Mouse (Mus musculus) heart, postnatal 10 days (tissue): ENCODE measurements around the gene Dlx1. TPM values are rescaled to one million over a fixed set of nuclear protein-coding genes. Genes with fewer than 3 reads are reported as not detected.

ENCODE experiments used
- DNase-seq, 2 experiments: peaks; one replicate each; pipeline ENCODE4 v3.0.0; 2021
- intact Hi-C: fragments of 180-260 bp; cut with DNase I; formaldehyde crosslinking; loops from one replicate; pipeline ENCODE4 v1.15.1; 2025
- total RNA-seq, 2 experiments: library from RNA; stranded (reverse); gene quantifications; 2 replicates each; pipeline ENCODE4 v1.2.3; 2021

The Dlx1 gene
- total RNA-seq, 2 experiments from 2014 or later = 0.48 TPM; not detected in 1

DNA sequence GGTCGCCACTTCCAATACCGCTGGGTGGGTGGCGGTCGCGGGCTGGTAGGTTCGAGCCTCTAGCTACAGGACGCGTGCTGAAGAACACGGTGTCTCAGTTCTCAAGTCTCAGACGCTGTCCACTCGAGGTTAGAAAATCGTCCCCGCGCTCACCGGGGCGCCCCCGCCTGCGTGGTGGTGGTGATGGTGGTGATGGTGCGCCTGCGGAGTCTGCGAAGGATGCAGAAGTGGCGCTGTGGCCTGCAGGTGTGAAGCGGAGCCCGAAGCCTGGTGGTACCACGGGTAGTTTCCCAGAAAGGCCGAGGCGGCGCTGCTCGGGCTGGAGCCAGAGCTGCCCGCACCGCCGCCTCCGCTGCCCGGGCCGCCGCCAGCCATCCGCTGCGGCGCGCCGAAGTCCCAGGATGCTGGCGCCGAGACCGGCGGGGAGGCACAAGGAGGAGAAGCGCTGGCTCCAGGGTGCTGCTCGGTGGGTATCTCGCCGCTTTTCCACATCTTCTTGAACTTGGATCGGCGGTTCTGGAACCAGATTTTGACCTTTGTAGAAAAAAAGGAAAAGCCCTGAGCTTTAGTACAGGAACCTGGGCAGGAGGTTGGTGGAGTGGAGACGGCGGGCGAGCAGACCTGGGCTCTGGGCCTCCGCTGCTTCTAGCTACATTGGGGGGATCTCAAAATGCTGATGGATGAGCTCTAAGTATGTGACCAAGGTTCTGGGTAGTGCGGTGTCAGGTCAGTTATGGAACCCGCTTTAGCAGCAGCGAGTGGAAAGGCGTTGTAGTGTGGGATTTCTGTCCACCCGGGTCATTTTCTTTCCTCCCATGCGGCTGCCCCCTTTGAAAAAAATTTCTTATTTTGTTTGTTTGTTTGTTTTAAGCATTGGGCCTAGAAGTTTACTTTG, 16.7 kb downstream of the Dlx1 start:
- DNase-seq = peak; percentile 20 to 28
- intact Hi-C loops = loop anchor here (2.0 to 10.0 kb wide), 6 partner anchors 14 to 1733 kb away; partner anchors contain the start of gene Metap1d

DNA sequence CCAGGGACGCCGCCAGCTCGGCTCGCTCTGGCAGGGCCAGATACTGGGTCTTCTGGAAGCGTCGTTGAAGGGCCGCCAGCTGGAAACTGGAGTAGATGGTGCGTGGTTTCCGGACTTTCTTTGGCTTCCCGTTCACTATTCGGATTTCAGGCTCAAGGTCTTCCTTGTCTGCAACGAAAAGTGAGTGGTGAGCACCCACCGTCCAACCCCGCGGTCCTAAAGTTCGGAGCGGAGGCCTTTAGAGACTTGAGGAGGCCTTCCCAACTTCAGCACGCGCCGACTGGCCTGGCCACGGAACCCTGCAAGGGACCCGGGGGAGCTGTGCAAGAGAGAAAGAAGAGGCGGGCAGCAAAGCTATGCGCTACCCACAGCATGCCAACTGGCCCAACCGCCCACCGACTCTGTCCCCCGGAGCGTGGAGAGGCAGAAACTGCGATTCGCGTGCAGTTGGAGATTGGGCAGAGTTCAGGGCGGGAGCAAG, 17.5 kb downstream of the Dlx1 start:
- peak; percentile 53 to 57 for DNase-seq
- intact Hi-C loops = loop anchor here (2.0 to 10.0 kb wide), 5 partner anchors 15 to 321 kb away; partner anchors contain the start of gene Metap1d

DNA sequence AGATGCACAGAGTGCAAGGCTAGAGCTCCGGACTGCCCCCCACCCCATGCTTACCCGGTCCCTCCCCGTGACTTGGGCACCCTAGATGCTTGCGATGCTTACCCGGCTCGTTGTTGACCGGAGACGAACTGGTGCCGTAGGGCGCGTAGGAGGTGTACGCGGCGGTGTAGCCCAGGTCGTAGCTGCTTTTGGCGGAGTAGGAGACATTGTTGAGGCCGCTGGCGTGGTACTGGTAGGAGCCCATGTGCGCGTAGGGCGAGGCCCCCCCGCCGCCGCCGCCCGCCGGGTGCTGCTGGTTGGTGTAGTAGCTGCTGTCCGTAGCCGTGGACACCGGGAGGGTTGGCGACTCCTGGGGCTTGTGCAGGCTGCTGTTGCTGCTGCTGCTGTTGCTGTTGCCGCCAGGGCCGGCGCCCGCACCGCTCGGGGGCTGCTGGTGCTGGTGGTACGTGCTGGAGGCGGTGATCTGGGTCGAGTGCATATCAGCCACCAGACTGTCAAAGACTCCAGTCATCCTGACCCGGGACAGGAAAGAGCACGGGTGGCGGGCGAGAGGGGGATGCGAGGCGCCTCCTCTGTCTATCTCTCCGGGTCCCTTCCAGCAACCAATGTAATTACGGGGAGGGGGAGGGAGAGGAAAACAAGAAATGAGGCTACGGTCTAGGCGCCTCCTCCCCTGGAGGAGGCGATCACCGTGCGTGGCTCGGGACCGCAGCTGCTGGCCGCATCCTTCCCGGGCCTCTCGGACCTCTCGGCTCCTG, 18.1 kb downstream of the Dlx1 start:
- DNase-seq = peak; percentile 32 to 48
- intact Hi-C loops = loop anchor here (2.0 to 10.0 kb wide), 5 partner anchors 15 to 321 kb away; partner anchors contain the start of gene Metap1d

DNA sequence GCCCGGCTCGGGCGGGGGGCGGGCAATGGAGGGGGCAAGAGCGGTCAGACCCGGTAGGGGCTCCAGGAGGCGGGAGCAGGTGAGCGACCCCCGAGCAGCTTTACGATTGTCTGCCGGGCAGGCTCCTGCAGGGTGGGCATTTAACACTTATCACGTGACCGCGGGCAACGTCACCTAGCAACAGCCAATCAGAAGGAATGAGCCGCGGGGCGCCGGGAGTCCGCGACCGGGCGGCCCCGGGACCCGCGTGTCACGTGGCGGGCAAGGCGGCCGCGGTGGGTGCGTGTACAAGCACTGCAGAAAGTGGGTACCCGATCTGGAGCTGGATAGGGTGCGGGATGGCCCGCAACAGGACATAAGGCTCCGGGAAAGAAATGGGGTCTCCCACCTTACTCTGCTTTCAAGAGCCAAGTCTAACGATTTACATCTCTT, 18.7 kb downstream of the Dlx1 start, which contains the start of gene Dlx2:
Gene Dlx2 (minus strand): TSS at position 115 of the 432 bp plus-strand sequence.
- DNase-seq = peak in 1 of 2 experiments; percentile 8
- intact Hi-C loops = loop anchor here (5.0 to 10.0 kb wide), 4 partner anchors 94 to 322 kb away; partner anchors contain the start of gene Metap1d

DNA sequence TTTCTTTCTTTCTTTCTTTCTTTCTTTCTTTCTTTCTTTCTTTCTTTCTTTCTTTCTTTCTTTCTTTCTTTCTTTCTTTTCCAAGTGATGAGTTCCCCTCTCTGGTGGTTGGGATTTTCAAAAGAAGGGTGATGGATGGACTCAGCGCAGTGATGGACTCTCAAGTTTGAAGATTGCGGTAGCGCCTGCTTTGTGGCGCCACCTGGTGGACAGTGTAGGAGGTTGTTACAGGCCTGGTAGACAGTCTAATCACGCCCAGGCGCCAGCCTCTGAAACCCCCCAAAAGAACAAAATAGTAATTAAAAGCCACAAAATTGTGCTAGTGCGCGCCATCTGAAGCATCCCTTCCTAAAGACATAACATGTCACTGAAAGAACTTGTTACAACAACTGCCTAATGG, 19.9 kb downstream of the Dlx1 start:
- peak; percentile 69 to 87 for DNase-seq

DNA sequence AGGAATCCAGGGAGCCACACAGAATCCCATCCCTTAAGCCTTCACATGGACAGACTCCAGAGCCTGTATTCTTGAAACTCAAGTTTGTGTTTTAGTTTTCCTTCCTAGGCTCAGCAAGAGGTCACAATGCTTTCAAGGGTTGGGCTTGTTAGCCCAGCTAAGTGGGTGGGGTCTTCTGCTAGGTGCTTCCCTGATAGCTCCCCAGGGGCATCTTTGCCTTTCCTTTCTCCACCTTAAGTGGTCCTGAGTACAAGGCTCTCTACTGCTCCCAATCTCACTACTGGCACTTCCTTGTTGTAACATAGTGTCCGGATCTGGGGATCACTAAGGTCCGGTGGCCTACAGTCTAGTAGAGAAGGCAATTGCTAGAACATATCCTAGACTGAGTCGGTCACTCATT, 22.4 kb downstream of the Dlx1 start:
- no peak for DNase-seq
- intact Hi-C loops = no loop called here

More for the DNA sequence above, 19.9 kb downstream of the Dlx1 start:
- intact Hi-C loops = loop anchor here (2.0 to 10.0 kb wide), 5 partner anchors 96 to 391 kb away; partner anchors contain the start of gene Metap1d

DNA sequence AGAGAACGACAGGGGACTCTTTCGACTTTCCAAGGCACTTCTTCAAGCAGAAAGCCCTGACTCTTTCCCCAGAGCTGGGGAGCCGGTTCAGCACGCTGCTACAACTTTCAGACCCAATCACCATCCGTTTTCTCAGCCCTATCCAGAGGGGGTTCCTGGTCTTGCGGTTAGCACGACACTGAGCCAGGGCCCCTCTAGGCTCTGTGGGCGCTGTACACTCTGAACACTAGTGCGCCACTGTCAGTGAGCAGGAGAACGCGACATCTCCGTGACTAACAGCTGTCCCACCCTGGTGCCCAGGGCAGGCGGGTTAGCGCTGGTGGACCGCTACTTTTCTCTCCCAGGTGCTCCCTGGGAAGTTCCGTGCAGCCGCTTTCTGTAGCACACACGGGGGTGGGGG, 23.8 kb downstream of the Dlx1 start:
- DNase-seq = no peak
- intact Hi-C loops = no loop called here

DNA sequence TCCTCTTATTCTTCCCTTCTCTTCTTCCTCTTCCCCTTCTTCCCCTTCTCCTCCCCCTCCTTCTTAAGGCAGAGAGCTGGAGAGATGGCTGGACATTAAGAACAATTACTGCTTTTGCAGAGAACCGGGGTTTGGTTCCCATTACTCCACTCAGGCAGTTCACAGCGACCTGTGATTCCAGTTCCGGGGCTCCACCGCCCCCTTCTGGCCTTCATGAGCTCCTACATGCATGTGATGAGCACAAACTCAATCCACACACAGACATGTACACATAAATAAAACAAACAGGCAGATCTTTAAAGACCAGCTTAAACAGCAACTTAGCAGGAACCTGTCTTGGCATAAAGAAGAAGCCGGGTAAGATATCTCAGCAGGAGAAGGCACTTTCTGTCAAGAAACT, 28.2 kb downstream of the Dlx1 start:
- intact Hi-C loops = no loop called here

DNA sequence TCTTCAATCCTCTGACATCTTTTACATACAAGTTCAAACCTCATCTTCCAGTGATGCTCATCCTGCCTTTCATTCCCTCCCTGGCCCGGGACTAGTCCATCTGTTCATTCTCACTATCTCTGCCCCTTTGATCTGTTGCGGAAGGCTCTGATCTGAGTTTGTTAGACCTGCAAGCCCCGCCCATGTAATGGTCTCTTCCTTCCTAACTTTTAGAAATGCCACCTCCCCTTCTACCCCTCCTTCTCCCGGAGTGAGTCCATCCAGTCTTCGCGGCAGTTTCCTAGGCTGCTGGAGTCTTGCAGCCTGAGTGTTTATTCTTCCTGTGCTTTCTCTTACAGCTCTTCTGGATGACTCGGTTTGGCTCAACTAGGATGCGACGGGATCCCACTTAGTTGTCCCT, 38.6 kb downstream of the Dlx1 start:
- intact Hi-C loops = no loop called here
- DNase-seq = no peak

More for the DNA sequence above, 28.2 kb downstream of the Dlx1 start:
- no peak for DNase-seq

DNA sequence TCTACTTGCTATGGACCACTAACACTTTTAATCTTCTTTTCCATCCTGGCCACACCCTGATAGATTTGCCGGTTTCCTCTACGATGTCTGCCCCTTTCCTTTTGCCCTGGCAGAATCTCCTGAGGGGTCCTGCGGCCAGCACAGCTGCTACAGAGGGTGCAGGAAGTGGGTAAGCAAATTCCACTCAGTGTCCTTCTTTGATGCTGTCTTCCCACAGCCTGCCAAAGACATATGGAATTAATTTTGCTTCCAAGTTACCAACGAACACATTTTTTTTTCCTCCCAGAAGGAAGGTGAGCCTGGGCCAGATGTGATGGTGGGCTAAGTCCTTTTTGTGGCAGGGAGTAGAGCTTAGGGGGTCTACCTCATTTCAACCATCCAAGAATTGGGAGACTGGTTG, 45.8 kb downstream of the Dlx1 start:
- intact Hi-C loops = no loop called here
- DNase-seq = no peak

DNA sequence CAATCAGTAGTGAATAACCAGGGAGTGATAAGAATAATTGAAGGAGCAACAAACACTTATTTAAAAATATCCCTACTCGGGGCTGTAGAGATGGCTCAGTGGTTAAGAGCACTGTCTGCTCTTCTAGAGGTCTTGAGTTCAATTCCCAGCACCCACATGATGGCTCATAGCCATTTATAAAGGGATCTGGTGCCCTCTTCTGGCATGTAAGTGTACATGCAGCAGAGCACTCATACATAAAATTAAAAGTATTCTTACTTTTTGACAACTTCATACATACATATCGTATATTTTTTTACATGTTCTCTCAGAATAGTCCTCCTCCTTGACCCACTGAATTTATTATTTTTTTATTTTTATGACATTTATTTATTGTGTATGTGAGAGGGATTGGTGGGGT, 49.1 kb downstream of the Dlx1 start:
- no peak for DNase-seq
- intact Hi-C loops = no loop called here

DNA sequence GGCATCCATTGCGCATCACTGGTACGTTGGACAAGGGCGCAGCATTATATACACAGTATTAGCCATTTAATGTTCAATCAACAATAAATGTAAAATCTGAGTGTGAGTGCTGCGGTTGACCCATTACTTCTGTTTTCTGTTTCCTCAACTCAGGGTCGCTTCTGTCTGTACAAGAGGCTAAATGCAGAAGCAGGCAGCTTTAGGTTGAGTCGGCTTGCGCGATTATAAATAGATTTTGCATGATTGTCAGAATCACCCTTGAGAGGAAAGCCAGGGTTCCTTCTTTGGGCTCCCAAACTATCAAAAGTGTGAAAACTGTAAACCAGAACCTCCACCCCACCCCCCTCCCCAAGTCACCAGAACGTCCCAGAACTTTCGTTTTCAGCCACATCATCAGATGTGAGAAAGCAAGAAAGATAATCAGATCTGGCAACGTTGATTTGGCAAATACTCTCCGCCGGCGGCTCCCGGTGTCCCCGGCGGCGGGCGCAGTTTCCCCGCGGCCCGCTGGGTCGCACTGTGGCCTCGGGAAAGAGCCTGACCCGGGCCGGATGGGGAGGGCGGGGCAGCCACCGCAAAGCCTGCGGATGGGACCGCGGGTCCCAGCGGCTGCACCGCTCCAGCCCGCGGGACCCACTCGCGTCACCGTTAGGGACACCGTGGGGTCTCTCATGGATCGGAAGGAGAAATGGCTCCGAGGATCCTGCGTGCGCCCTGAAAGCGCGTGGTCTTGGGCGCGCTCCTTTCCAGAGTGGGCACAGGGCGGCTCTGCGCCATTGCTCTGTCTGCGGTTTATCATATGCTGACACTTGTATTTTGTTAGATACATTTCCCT, 52.9 kb downstream of the Dlx1 start:
- intact Hi-C loops = loop anchor here (5.0 kb wide), 2 partner anchors 236 to 376 kb away; no protein-coding TSS in a partner anchor
- DNase-seq = peak; percentile 71 to 76

DNA sequence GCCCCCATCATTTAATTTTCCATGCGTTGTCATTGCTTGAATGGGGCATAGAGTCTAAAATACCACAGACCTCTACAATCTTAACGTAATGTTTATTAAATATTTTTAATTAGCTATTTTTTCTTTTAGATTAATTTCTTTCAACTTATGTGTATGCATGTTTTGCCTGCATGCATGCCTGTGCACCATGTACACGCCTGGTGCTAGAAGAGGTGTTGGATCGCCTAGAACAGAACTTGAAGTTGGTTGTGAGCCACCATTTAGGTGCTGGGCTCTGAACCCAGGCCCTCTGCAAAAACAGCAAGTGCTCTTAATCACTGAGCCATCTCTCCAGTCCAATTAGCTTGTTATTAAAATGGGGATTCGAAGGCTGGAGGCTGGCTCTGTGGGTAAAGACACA, 53.6 kb downstream of the Dlx1 start:
- no peak for DNase-seq

More for the DNA sequence above, 53.6 kb downstream of the Dlx1 start:
- intact Hi-C loops = loop anchor here (5.0 kb wide), 2 partner anchors 236 to 376 kb away; no protein-coding TSS in a partner anchor

Other genes with a start within 250 kb of the Dlx1 start
- 100 to 1,000 TPM; 213 to 220 TPM for gene Slc25a12, start 160.4 kb upstream of the Dlx1 start, total RNA-seq
- gene Hat1, start 139.2 kb upstream of the Dlx1 start, total RNA-seq = 10 to 100 TPM; 40.7 to 48.3 TPM
- gene Metap1d, start 74.8 kb upstream of the Dlx1 start, total RNA-seq = 10 to 100 TPM; 37.3 to 38.4 TPM
- not detected for gene Dlx2, start 18.6 kb downstream of the Dlx1 start, total RNA-seq
- gene Itga6, start 217.5 kb downstream of the Dlx1 start, total RNA-seq = 10 to 100 TPM; 95.3 to 98.2 TPM